Mouse (Mus musculus) stomach, embryonic 14.5 days (tissue): ENCODE results near the gene Fthl17b. TPM values are rescaled to one million over a fixed set of nuclear protein-coding genes. Genes with fewer than 3 reads are reported as not detected.

Source experiments
- ATAC-seq: fragments of 200-750 bp; cut with Nextera tagmentation; 2 replicates; pipeline ENCODE4 v1.8.0; 2017; ENCODE audit warnings: low read depth, moderate TSS enrichment; ENCODE audit not compliant: insufficient number of reproducible peaks, insufficient read depth, low FRiP score
- H3K27ac ChIP-seq: fragments of 300-500 bp; sonication (generic); 2 replicates; pipeline ENCODE4 v1.5.1; 2014; ENCODE audit warnings: mild to moderate bottlenecking, low read length, moderate library complexity, mixed read lengths
- H3K27me3 ChIP-seq: fragments of 300-500 bp; sonication (generic); 2 replicates; pipeline ENCODE4 v1.6.1; 2014; ENCODE audit warnings: low read length, control low read depth, mixed read lengths; ENCODE audit not compliant: control insufficient read depth, insufficient read depth
- H3K36me3 ChIP-seq: fragments of 300-500 bp; sonication (generic); 2 replicates; pipeline ENCODE4 v1.6.1; 2014; ENCODE audit warnings: mild to moderate bottlenecking, control low read depth, low read length, moderate library complexity, mixed read lengths; ENCODE audit not compliant: control insufficient read depth, insufficient read depth
- H3K4me1 ChIP-seq: fragments of 300-500 bp; sonication (generic); 2 replicates; pipeline ENCODE4 v1.6.1; 2014; ENCODE audit warnings: low read length, control low read depth, mixed read lengths; ENCODE audit not compliant: control insufficient read depth, insufficient read depth
- H3K4me2 ChIP-seq: fragments of 300-500 bp; sonication (generic); replicated peaks from 2 replicates; pipeline ENCODE4 v1.6.1; 2014; ENCODE audit warnings: low read depth, low read length, control low read depth
- H3K4me3 ChIP-seq: fragments of 300-500 bp; sonication (generic); 2 replicates; pipeline ENCODE4 v1.5.1; 2014; ENCODE audit warnings: low read depth, low read length, control low read depth
- H3K9ac ChIP-seq: fragments of 300-500 bp; sonication (generic); replicated peaks from 2 replicates; pipeline ENCODE4 v1.6.1; 2014; ENCODE audit warnings: low read depth, mild to moderate bottlenecking, control low read depth, low read length, moderate library complexity, mixed read lengths
- H3K9me3 ChIP-seq: fragments of 300-500 bp; sonication (generic); 2 replicates; pipeline ENCODE4 v1.6.1; 2016; ENCODE audit warnings: low read depth, low read length, control low read depth; ENCODE audit not compliant: control insufficient read depth
- WGBS: fragments of 180-500 bp; shearing (Covaris S2); extraction: QIAGEN DNeasy Blood & Tissue Kit; methylation state at CpG from one replicate; pipeline ENCODE4 v1.1.7; 2014; 5-methylcytosine and 5-hydroxymethylcytosine counted together
- polyA plus RNA-seq: library from polyadenylated mRNA; unstranded; fragments of >200 nt; fragmentation: Nextera tagmentation; extraction: Ambion mirVana; gene quantifications from 2 replicates; pipeline ENCODE4 v1.2.1, GENCODE M21; 2014

Gene Fthl17b
- polyA plus RNA-seq, 1 experiment from 2014 or later = not detected

GRCm38 (mm10) chrX:8921080-8921479 lies 41.7 kb downstream of the Fthl17b start:
- Histone ChIP-seq H3K4me3 (no peak overlapping the region), H3K9ac (no peak overlapping the region), H3K4me2 (no peak overlapping the region), H3K4me1 (no peaks in the 10 kb centered on the region), H3K9me3 (no peaks in the 10 kb centered on the region), H3K36me3 (no peaks in the 10 kb centered on the region), H3K27me3 (no peaks in the 10 kb centered on the region), H3K27ac (no peak overlapping the region)
- no peak for ATAC-seq
- WGBS = 80% methylated on average over 4 of the region's 4 CpGs

Other genes starting within 250 kb of the Fthl17b start
- gene Ssx9, start 214.5 kb downstream of the Fthl17b start, polyA plus RNA-seq = not detected in 2 replicates
- not detected in 2 replicates for gene Ssxb5, start 159.3 kb downstream of the Fthl17b start, polyA plus RNA-seq
- not detected in 2 replicates for gene Gm6592, start 119.0 kb downstream of the Fthl17b start, polyA plus RNA-seq
- not detected in 2 replicates for gene Gm5751, start 88.7 kb downstream of the Fthl17b start, polyA plus RNA-seq
- gene B630019K06Rik, start 70.6 kb downstream of the Fthl17b start, polyA plus RNA-seq = 5.6 and 6.3 TPM in 2 replicates
- gene Fthl17c, start 13.6 kb upstream of the Fthl17b start, polyA plus RNA-seq = not detected in 2 replicates
- gene Fthl17d, start 23.8 kb upstream of the Fthl17b start, polyA plus RNA-seq = not detected in 2 replicates
- not detected in 2 replicates for gene Fthl17e, start 70.5 kb upstream of the Fthl17b start, polyA plus RNA-seq
- not detected in 2 replicates for gene Fthl17f, start 100.0 kb upstream of the Fthl17b start, polyA plus RNA-seq
- gene 4930402K13Rik, start 141.6 kb upstream of the Fthl17b start, polyA plus RNA-seq = not detected in 2 replicates
- 1.8 and 1.9 TPM in 2 replicates for gene Lancl3, start 236.9 kb upstream of the Fthl17b start, polyA plus RNA-seq